Mouse (Mus musculus) erythroblast, embryonic 14.5 days (primary cell): ENCODE data around the gene Cebpg.

Experiments
- GATA1 ChIP-seq: IDR thresholded peaks from 2 replicates; pipeline ENCODE4 v1.6.1; 2012; ENCODE audit warnings: low read length, inconsistent platforms, mixed read lengths
- TAL1 ChIP-seq: IDR thresholded peaks from 3 replicates; pipeline ENCODE4 v1.6.1; 2012; ENCODE audit warnings: low read length, inconsistent platforms, mixed read lengths

DNA sequence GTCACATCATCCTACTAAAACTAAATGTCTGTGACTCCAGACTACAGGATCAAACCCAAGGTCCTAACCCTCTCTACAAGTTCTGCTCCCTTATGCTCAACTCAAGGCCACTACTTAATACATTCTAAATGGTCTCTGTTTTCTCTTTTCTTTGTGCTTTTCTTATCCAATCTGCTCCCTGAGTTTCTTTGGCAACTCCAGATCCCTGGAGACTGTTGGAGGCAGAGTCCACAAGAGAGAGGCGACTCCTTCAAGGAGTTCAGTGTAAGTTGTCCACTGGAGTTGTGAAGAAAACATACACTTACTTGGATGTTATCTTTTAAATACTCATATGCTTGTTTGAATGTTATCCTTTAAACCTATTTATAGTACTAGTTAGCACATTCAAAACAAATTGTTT lies 2.1 kb downstream of the Cebpg start:
- TF ChIP-seq GATA1 = no peak
- no peak for TF ChIP-seq TAL1
